Mouse (Mus musculus) limb, embryonic 11.5 days (tissue): Measurements from ENCODE around the gene Spata32. TPM values are rescaled to one million over a fixed set of nuclear protein-coding genes. Genes with fewer than 3 reads are reported as not detected.
A peak's percentile ranks its signal among the peaks of the same experiment; 100 is the strongest.

Experiments
- ATAC-seq: fragments of 200-750 bp; cut with Nextera tagmentation; 2 replicates; pipeline ENCODE4 v1.8.0; 2017; ENCODE audit warnings: low read depth; ENCODE audit not compliant: insufficient number of reproducible peaks, low FRiP score, low TSS enrichment
- DNase-seq: peaks from one replicate; pipeline ENCODE4 v3.0.0-alpha.2; 2015; ENCODE audit warnings: low spot score
- H3K27ac ChIP-seq: fragments of 300-500 bp; sonication (generic); replicated peaks from 2 replicates; pipeline ENCODE4 v1.5.1; 2014; ENCODE audit warnings: low read depth, mild to moderate bottlenecking, low read length
- H3K27me3 ChIP-seq: fragments of 300-500 bp; sonication (generic); 2 replicates; pipeline ENCODE4 v1.6.1; 2014; ENCODE audit warnings: mild to moderate bottlenecking, low read length, mixed read lengths; ENCODE audit not compliant: control insufficient read depth, insufficient read depth
- H3K36me3 ChIP-seq: fragments of 300-500 bp; sonication (generic); 2 replicates; pipeline ENCODE4 v1.6.1; 2014; ENCODE audit warnings: mild to moderate bottlenecking, low read length, moderate library complexity, mixed read lengths; ENCODE audit not compliant: control insufficient read depth, insufficient read depth
- H3K4me1 ChIP-seq: fragments of 300-500 bp; sonication (generic); 2 replicates; pipeline ENCODE4 v1.6.1; 2014; ENCODE audit warnings: low read length, mixed read lengths; ENCODE audit not compliant: control insufficient read depth, insufficient read depth
- H3K4me2 ChIP-seq: fragments of 300-500 bp; sonication (generic); 2 replicates; pipeline ENCODE4 v1.6.1; 2014; ENCODE audit warnings: low read depth, mild to moderate bottlenecking, moderate library complexity; ENCODE audit not compliant: severe bottlenecking
- H3K4me3 ChIP-seq: fragments of 300-500 bp; sonication (generic); 2 replicates; pipeline ENCODE4 v1.5.1; 2014; ENCODE audit warnings: low read depth, low read length
- H3K9ac ChIP-seq: fragments of 300-500 bp; sonication (generic); 2 replicates; pipeline ENCODE4 v1.6.1; 2014; ENCODE audit warnings: mild to moderate bottlenecking, low read length
- H3K9me3 ChIP-seq: fragments of 300-500 bp; sonication (generic); 2 replicates; pipeline ENCODE4 v1.6.1; 2016; ENCODE audit warnings: low read length; ENCODE audit not compliant: control insufficient read depth
- WGBS: fragments of 180-500 bp; shearing (Covaris S2); extraction: QIAGEN DNeasy Blood & Tissue Kit; methylation state at CpG from one replicate; pipeline ENCODE4 v1.1.7; 2014; 5-methylcytosine and 5-hydroxymethylcytosine counted together
- polyA plus RNA-seq: library from polyadenylated mRNA; unstranded; fragments of >200 nt; fragmentation: Nextera tagmentation; extraction: Ambion mirVana; gene quantifications from 2 replicates; pipeline ENCODE4 v1.2.1, GENCODE M21; 2014

The Spata32 gene
- polyA plus RNA-seq, 1 experiment from 2014 or later, result not detected

GRCm38 (mm10) chr11:103210291-103210690 is 7.9 kb downstream of the Spata32 start:
- 74% methylated on average over 8 of the region's 8 CpGs for WGBS
- no peaks in the 10 kb centered on the region for H3K9me3 ChIP-seq
- ATAC-seq (no peak), DNase-seq (no peak)
- no peak overlapping the region for H3K27ac ChIP-seq
- no peaks in the 10 kb centered on the region for H3K4me1 ChIP-seq
- H3K9ac ChIP-seq, result no peak overlapping the region
- no peak overlapping the region for H3K4me2 ChIP-seq
- no peak overlapping the region for H3K4me3 ChIP-seq
- H3K27me3 ChIP-seq, result no peaks in the 10 kb centered on the region
- H3K36me3 ChIP-seq, result no peaks in the 10 kb centered on the region

DNA sequence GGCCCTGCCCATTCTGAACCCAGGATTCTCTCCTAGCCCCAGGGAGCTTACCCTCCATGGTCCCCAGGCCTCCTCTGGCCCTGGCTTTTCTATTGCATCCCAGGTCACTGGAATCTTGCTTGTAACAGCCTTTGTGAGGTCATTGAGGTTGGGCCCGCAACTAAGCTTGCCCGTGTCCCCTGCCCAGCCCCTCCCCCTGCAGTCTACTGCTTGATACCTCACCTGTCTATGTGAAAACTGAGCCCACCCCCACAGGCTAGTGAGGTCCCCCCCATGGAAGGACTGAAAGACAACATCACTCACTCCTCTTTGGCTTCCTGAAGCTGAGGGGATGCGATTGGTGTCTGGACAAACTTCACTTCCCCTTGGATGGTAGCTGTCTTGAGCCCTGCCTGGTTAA is 9.8 kb downstream of the Spata32 start, which contains the start of gene 1700023F06Rik:
1700023F06Rik (minus strand) TSS at position 101 of the 400 bp plus-strand sequence.
- H3K4me2 ChIP-seq, result no peak within 1 kb of the TSS
- WGBS, result 88% methylated on average over 3 of the region's 3 CpGs
- no peaks in the 10 kb centered on the region for H3K4me1 ChIP-seq
- H3K4me3 ChIP-seq, result no peak within 1 kb of the TSS
- ATAC-seq, result no peak
- H3K9ac ChIP-seq, result no peak within 1 kb of the TSS
- H3K27ac ChIP-seq, result no peak within 1 kb of the TSS
- no peak for DNase-seq
- no peaks in the 10 kb centered on the region for H3K27me3 ChIP-seq
- H3K9me3 ChIP-seq, result no peaks in the 10 kb centered on the region
- no peaks in the 10 kb centered on the region for H3K36me3 ChIP-seq

DNA sequence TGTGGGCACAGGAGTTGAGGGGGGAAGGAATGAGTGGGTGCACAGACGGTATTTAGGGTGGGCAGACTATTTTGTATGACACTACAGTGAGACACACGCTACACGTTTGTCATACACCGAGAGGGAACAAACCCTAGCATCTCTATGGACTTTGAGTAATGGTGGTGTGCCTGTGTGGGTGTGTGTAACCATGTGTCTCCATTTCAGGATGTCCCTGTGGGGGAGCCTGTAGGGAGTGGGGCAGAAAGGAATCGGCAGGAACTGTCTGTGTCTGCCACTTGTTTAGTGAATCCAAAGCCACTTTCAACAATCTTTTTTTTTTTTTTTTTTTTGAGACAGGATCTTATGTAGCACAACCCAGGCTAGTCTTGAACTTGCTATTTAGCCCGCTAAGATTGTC is 12.0 kb downstream of the Spata32 start:
- H3K36me3 ChIP-seq, result no peaks in the 10 kb centered on the region
- no peak overlapping the region for H3K27ac ChIP-seq
- H3K27me3 ChIP-seq, result peaks cover 8% of the 10 kb centered on the region
- no peak overlapping the region for H3K4me3 ChIP-seq
- WGBS, result 91% methylated on average over 6 of the region's 6 CpGs
- H3K4me2 ChIP-seq, result no peak overlapping the region
- H3K9ac ChIP-seq, result no peak overlapping the region
- H3K4me1 ChIP-seq, result no peaks in the 10 kb centered on the region
- ATAC-seq (no peak), DNase-seq (no peak)
- no peaks in the 10 kb centered on the region for H3K9me3 ChIP-seq

DNA sequence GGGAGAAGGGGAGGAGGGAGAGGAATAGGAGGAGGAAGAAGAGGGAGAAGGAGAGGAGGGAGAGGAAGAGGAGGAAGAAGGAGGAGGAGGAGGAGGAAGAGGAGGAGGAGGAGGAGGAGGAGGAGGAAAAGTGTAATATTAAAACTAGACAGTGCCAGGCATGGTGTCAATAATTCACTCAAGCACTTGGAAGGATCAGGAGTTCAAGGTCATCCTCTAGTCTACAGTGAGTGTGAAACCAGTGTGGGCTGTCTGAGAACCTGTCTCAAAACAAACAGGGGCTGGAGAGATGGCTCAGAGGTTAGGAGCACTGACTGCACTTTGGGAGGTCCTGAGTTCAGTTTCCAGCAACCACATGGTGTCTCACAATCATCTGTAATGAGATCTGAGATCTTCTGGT is 15.9 kb downstream of the Spata32 start:
- ATAC-seq, result no peak
- peaks cover 43% of the 10 kb centered on the region for H3K27me3 ChIP-seq

DNA sequence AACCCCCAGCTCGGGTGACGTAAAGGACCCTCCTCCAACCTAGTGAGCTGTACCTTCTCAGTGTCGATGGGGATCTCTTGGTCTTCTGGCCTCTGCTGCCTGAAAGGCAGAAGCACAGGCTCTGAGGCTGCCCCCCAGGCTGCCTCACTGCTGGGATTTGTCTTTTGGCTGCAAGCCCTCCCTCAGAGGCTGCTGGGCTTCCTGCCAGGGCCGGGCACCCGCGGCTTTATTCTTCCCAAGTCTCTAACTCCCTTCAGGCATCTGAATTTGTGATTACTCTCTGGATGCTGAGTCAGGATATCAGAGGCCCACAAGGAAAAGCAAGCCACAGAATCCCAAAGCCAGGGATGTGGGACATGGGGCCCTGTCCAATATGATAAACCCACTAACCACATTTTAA is 16.6 kb downstream of the Spata32 start:
- ATAC-seq (no peak), DNase-seq (no peak)
- Histone ChIP-seq H3K27ac (no peak overlapping the region), H3K27me3 (peaks cover 50% of the 10 kb centered on the region), H3K9me3 (no peaks in the 10 kb centered on the region), H3K4me3 (no peak overlapping the region), H3K36me3 (no peaks in the 10 kb centered on the region), H3K4me2 (no peak overlapping the region), H3K4me1 (peaks cover 3% of the 10 kb centered on the region; the same call in 1 of the 2 replicates), H3K9ac (no peak overlapping the region)
- WGBS, result 41% methylated on average over 6 of the region's 6 CpGs

More for the DNA sequence above, 15.9 kb downstream of the Spata32 start:
- no peak for DNase-seq
- H3K27ac ChIP-seq, result no peak overlapping the region
- no peak overlapping the region for H3K4me2 ChIP-seq
- no peak overlapping the region for H3K9ac ChIP-seq
- no peaks in the 10 kb centered on the region for H3K9me3 ChIP-seq
- no peaks in the 10 kb centered on the region for H3K36me3 ChIP-seq
- H3K4me3 ChIP-seq, result no peak overlapping the region
- peaks cover 3% of the 10 kb centered on the region; the same call in 1 of the 2 replicates for H3K4me1 ChIP-seq

- H3K9ac ChIP-seq, result peak overlapping the region; percentile 12; the same call in 1 of the 2 replicates
- peak overlapping the region; percentile 34 for H3K4me3 ChIP-seq
- ATAC-seq (0 out of 2 replicates have a peak, but pooled peaks have one; percentile 44), DNase-seq (peak; percentile 51)
- H3K36me3 ChIP-seq, result no peaks in the 10 kb centered on the region
- peaks cover 3% of the 10 kb centered on the region; the same call in 1 of the 2 replicates for H3K4me1 ChIP-seq
- H3K27me3 ChIP-seq, result peaks cover 75% of the 10 kb centered on the region
- H3K9me3 ChIP-seq, result no peaks in the 10 kb centered on the region
- H3K27ac ChIP-seq, result no peak overlapping the region
- WGBS, result 1% methylated on average over 59 of the region's 59 CpGs
- peak overlapping the region; percentile 72 for H3K4me2 ChIP-seq
Observed at GRCm38 (mm10) chr11:103198911-103199803, 19.1 kb downstream of the Spata32 start.

DNA sequence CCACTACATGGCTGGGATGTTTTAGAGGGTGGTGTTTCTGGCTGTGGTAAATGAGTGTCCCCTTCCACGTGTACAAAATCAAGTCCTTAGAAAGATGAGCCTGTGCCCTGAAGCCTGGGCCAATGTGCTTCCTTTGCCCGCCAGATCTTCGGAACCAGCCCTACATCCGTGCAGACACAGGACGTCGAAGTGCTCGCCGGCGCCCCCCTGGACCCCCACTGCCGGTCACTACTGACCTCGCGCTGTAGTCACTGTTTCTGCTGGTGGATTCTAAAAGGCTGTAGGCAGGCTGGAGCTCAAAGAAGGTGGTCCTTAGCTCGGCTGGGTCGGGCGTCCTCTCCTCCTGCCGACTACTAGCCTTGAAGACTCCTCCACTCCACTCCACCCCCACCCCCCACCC is 19.9 kb downstream of the Spata32 start:
- Histone ChIP-seq H3K4me3 (0 out of 2 replicates have a peak overlapping the region, but pooled peaks have one; percentile 34), H3K27me3 (peaks cover 83% of the 10 kb centered on the region), H3K9ac (no peak overlapping the region), H3K9me3 (no peaks in the 10 kb centered on the region), H3K27ac (no peak overlapping the region), H3K4me2 (peak overlapping the region; percentile 72; the same call in 1 of the 2 replicates), H3K4me1 (peaks cover 3% of the 10 kb centered on the region; the same call in 1 of the 2 replicates), H3K36me3 (no peaks in the 10 kb centered on the region)
- no peak for DNase-seq
- 3% methylated on average over 16 of the region's 16 CpGs for WGBS
- ATAC-seq, result no peak

- Histone ChIP-seq H3K36me3 (no peaks in the 10 kb centered on the region), H3K9ac (no peak overlapping the region), H3K9me3 (no peaks in the 10 kb centered on the region), H3K27me3 (peaks cover 92% of the 10 kb centered on the region), H3K4me1 (peaks cover 3% of the 10 kb centered on the region; the same call in 1 of the 2 replicates), H3K4me2 (no peak overlapping the region), H3K4me3 (no peak overlapping the region), H3K27ac (no peak overlapping the region)
- DNase-seq (no peak), ATAC-seq (no peak)
- 75% methylated on average over 4 of the region's 4 CpGs for WGBS
Observed at GRCm38 (mm10) chr11:103197340-103197739, 20.9 kb downstream of the Spata32 start.
